Comparison of ENCODE assay signal across 8 mouse cellular contexts in the genomic region with DNA sequence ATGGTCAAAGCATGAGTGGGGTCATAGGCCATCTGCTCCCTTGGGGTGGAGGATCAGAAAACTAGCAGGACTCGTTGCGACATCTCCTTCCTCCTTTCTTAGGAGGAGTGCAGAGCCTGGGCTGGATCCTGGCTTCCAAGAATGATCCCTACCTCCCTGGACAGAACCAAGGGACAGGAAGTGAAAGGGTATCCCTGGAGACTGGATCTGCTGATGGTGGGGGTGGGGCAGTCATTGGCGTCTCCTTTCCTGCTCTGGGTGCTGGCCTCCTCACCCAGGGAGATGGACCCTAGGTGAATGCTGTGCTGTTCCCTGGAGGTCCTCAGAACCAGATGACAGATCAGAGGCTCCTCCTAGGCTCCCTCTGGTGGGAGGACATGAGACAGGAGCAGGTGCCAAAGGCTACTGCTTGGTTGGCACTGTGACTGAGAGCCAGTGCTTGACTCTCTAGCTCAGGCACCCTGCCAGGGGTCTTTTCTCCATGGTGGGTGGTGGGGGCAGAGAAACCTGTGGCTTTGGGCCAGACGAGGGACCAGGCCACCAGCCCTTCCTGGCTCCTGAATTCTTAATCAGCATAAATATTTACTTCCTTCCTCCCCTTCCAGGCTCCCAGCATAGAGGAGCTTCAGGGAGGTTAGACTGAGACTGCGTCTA. TPM values are rescaled to one million over a fixed set of nuclear protein-coding genes. Genes with fewer than 3 reads are reported as not detected.
DNase-seq lines count a peak whose midpoint lies in the region; ATAC-seq and TF ChIP-seq lines count a peak whose summit lies in the region.

No protein-coding gene starts in this region.

- H3K9me3 ChIP-seq in intestine, postnatal 0 days (ENCODE audit: control insufficient read depth), result no peaks in the 10 kb centered on the region

- H3K36me3 ChIP-seq in heart, adult 2 months (ENCODE audit: control insufficient read depth, insufficient read depth, low read length), result no peaks in the 10 kb centered on the region
- peaks cover 15% of the 10 kb centered on the region; the same call in 1 of the 2 replicates for H3K36me3 ChIP-seq in intestine, postnatal 0 days (ENCODE audit: control insufficient read depth, insufficient read depth)

- no peaks in the 10 kb centered on the region for H3K27me3 ChIP-seq in heart, adult 2 months (ENCODE audit: control insufficient read depth, insufficient read depth, low read length)
- H3K27me3 ChIP-seq in intestine, postnatal 0 days (replicated peaks; ENCODE audit: control insufficient read depth, insufficient read depth, low read length), result no peaks in the 10 kb centered on the region

- 0 out of 2 replicates have a peak overlapping the region, but pooled peaks have one; percentile 3 for H3K4me2 ChIP-seq in intestine, postnatal 0 days (replicated peaks; ENCODE audit: low read depth)

- no peaks in the 10 kb centered on the region; the same call in 1 of the 2 replicates for H3K79me2 ChIP-seq in heart, adult 2 months (replicated peaks; ENCODE audit: control insufficient read depth, insufficient read depth, low read length)

- peak overlapping the region; percentile 66 for H3K27ac ChIP-seq in brown adipose tissue, adult 24 weeks (replicated peaks; ENCODE audit: low read depth, low read length)
- peak overlapping the region; percentile 79 for H3K27ac ChIP-seq in heart, adult 2 months
- H3K27ac ChIP-seq in intestine, postnatal 0 days (ENCODE audit: low read depth, low read length), result no peak overlapping the region; the same call in 1 of the 2 replicates

- 0 out of 2 replicates have a peak, but pooled peaks have one; percentile 9 for TF ChIP-seq EP300 in heart, adult 2 months (IDR thresholded peaks at IDR 0.05; ENCODE audit: insufficient read depth, low read depth, low read length)

- no peak for TF ChIP-seq POLR2A in heart, adult 2 months (IDR thresholded peaks at IDR 0.05; ENCODE audit: insufficient read depth, low read depth, low read length)
- TF ChIP-seq POLR2A in lung, adult 2 months (IDR thresholded peaks at IDR 0.05; ENCODE audit: borderline replicate concordance, extremely low read depth, low read depth, low read length), result no peak

- intact Hi-C loops in heart, adult 2 months (cut with DNase I), result loop anchor here (1.0 to 2.0 kb wide), 3 partner anchors 13 to 118 kb away; no protein-coding TSS in a partner anchor

- no peak overlapping the region for H3K4me3 ChIP-seq in brown adipose tissue, adult 24 weeks (ENCODE audit: insufficient read depth, low read depth, low read length)
- H3K4me3 ChIP-seq in heart, adult 2 months, result no peak overlapping the region
- H3K4me3 ChIP-seq in intestine, postnatal 0 days (ENCODE audit: low read depth, low read length), result no peak overlapping the region
- no peak overlapping the region for H3K4me3 ChIP-seq in lung, adult 2 months (replicated peaks; ENCODE audit: extremely low read depth, low read depth, low read length)

- WGBS in heart, adult 2 months, result 10% methylated on average over 5 of the region's 5 CpGs
- WGBS in intestine, postnatal 0 days, result 13% methylated on average over 5 of the region's 5 CpGs
- 9% methylated on average over 5 of the region's 5 CpGs for WGBS in lung, adult 2 months

- TF ChIP-seq CTCF in heart, adult 2 months (IDR thresholded peaks at IDR 0.05), result peak; percentile 81
- peak; percentile 83 for TF ChIP-seq CTCF in intestine, postnatal 0 days (IDR thresholded peaks at IDR 0.05; ENCODE audit: low read depth)
- TF ChIP-seq CTCF in lung, adult 2 months (IDR thresholded peaks at IDR 0.05; ENCODE audit: insufficient read depth, low read length), result peak; percentile 70

- 0 out of 2 replicates have a peak, but pooled peaks have one; percentile 15 for ATAC-seq in intestine, postnatal 0 days

- peak; percentile 48 for DNase-seq in embryo, embryonic 11 days
- no peak for DNase-seq in embryo, embryonic 10 days (ENCODE audit: low spot score)
- peak; percentile 69 to 78 for DNase-seq in heart, adult 2 months
- peak; percentile 70 for DNase-seq in lung, adult 2 months
- DNase-seq in retina, postnatal 1 day, result peak; percentile 74
- DNase-seq in urinary bladder, postnatal 36 days (ENCODE audit: low spot score in 2 of 2), result no peak

- no peak overlapping the region; the same call in 1 of the 2 replicates for H3K9ac ChIP-seq in heart, adult 2 months (ENCODE audit: low read depth, low read length)
- H3K9ac ChIP-seq in intestine, postnatal 0 days (ENCODE audit: low read depth, low read length), result 0 out of 2 replicates have a peak overlapping the region, but pooled peaks have one; percentile 17

- peaks cover 13% of the 10 kb centered on the region for H3K4me1 ChIP-seq in brown adipose tissue, adult 24 weeks (ENCODE audit: control insufficient read depth, insufficient read depth, insufficient read length, low read length)
- peaks cover 22% of the 10 kb centered on the region for H3K4me1 ChIP-seq in heart, adult 2 months (ENCODE audit: control insufficient read depth, insufficient read depth, low read length)
- peaks cover 36% of the 10 kb centered on the region for H3K4me1 ChIP-seq in intestine, postnatal 0 days (replicated peaks; ENCODE audit: control insufficient read depth, insufficient read depth, low read length)
- H3K4me1 ChIP-seq in lung, adult 2 months (ENCODE audit: control insufficient read depth, insufficient read depth, low read length), result peaks cover 46% of the 10 kb centered on the region

RNA-seq across cellular contexts. Expression of a gene that starts 12.0 kb away (rescaled TPM):
- 2.9 and 5.7 TPM in 2 replicates for polyA plus RNA-seq in brown adipose tissue, adult 24 weeks (2012; ENCODE audit: insufficient read depth, insufficient read length, missing spikeins)
- 10 to 100 TPM; 10.0 to 11.1 TPM for total RNA-seq in heart, adult 2 months (2021)
- polyA plus RNA-seq in heart, adult 2 months (2012; rRNA removed), result 17.3 and 23.8 TPM in 2 replicates
- polyA plus RNA-seq in intestine, postnatal 0 days (2015; fragmentation: Nextera tagmentation; extraction: Ambion mirVana), result 9.2 and 10.5 TPM in 2 replicates
- 66.5 and 76.4 TPM in 2 replicates for polyA plus RNA-seq in lung, adult 2 months (2012; rRNA removed)

RNA-seq across cellular contexts. Expression of a gene that starts 18.2 kb away (rescaled TPM):
- polyA plus RNA-seq in brown adipose tissue, adult 24 weeks (2012; ENCODE audit: insufficient read depth, insufficient read length, missing spikeins), result 140 and 178 TPM in 2 replicates
- total RNA-seq in heart, adult 2 months (2021), result 100 to 1,000 TPM; 119 to 165 TPM
- 36.3 and 39.4 TPM in 2 replicates for polyA plus RNA-seq in heart, adult 2 months (2012; rRNA removed)
- 63.3 and 72.1 TPM in 2 replicates for polyA plus RNA-seq in intestine, postnatal 0 days (2015; fragmentation: Nextera tagmentation; extraction: Ambion mirVana)
- 8.4 and 12.3 TPM in 2 replicates for polyA plus RNA-seq in lung, adult 2 months (2012; rRNA removed)

RNA-seq across cellular contexts. Expression of a gene that starts 33.2 kb away (rescaled TPM):
- polyA plus RNA-seq in brown adipose tissue, adult 24 weeks (2012; ENCODE audit: insufficient read depth, insufficient read length, missing spikeins), result 4.2 and 4.4 TPM in 2 replicates
- total RNA-seq in heart, adult 2 months (2021), result 10 to 100 TPM in 1 of 2 experiments, 1 to 10 TPM in 1; 9.2 to 10.5 TPM
- 23.9 and 24.2 TPM in 2 replicates for polyA plus RNA-seq in heart, adult 2 months (2012; rRNA removed)
- polyA plus RNA-seq in intestine, postnatal 0 days (2015; fragmentation: Nextera tagmentation; extraction: Ambion mirVana), result 5.0 and 5.3 TPM in 2 replicates
- polyA plus RNA-seq in lung, adult 2 months (2012; rRNA removed), result 86.4 and 91.1 TPM in 2 replicates

RNA-seq across cellular contexts. Expression of a gene that starts 33.2 kb away (rescaled TPM):
- 193 and 221 TPM in 2 replicates for polyA plus RNA-seq in brown adipose tissue, adult 24 weeks (2012; ENCODE audit: insufficient read depth, insufficient read length, missing spikeins)
- total RNA-seq in heart, adult 2 months (2021), result 100 to 1,000 TPM; 138 to 150 TPM
- polyA plus RNA-seq in heart, adult 2 months (2012; rRNA removed), result 80.8 and 104 TPM in 2 replicates
- polyA plus RNA-seq in intestine, postnatal 0 days (2015; fragmentation: Nextera tagmentation; extraction: Ambion mirVana), result 37.9 and 38.6 TPM in 2 replicates
- 16.1 and 21.2 TPM in 2 replicates for polyA plus RNA-seq in lung, adult 2 months (2012; rRNA removed)

RNA-seq across cellular contexts. Expression of a gene that starts 46.9 kb away (rescaled TPM):
- 3.2 and 3.3 TPM in 2 replicates for polyA plus RNA-seq in brown adipose tissue, adult 24 weeks (2012; ENCODE audit: insufficient read depth, insufficient read length, missing spikeins)
- total RNA-seq in heart, adult 2 months (2021), result 1 to 10 TPM; 3.2 to 3.4 TPM
- 2.4 and 2.9 TPM in 2 replicates for polyA plus RNA-seq in heart, adult 2 months (2012; rRNA removed)
- polyA plus RNA-seq in intestine, postnatal 0 days (2015; fragmentation: Nextera tagmentation; extraction: Ambion mirVana), result 9.3 and 10.8 TPM in 2 replicates
- polyA plus RNA-seq in lung, adult 2 months (2012; rRNA removed), result 6.0 and 6.9 TPM in 2 replicates

Comparison
In these comparisons a context has a peak if more than half of its experiments do, and no peak if none do; other contexts are left out.
1. DNase-seq: peak in embryo, embryonic 11 days (single experiment), heart, adult 2 months (2 of 2), lung, adult 2 months (single experiment) and retina, postnatal 1 day (single experiment); none in embryo, embryonic 10 days (single experiment) and urinary bladder, postnatal 36 days (0 of 2).
2. Peak in every context shown above with its lines, with median percentiles within 50 percentile points of each other: CTCF ChIP-seq.